Mouse (Mus musculus) forebrain, postnatal 0 days (tissue): ENCODE results near the gene Kctd17. TPM values are rescaled to one million over a fixed set of nuclear protein-coding genes. Genes with fewer than 3 reads are reported as not detected.

Experiments
- ATAC-seq: fragments of 200-750 bp; cut with Nextera tagmentation; 2 replicates; pipeline ENCODE4 v1.8.0; 2017; ENCODE audit warnings: mild to moderate bottlenecking, moderate library complexity
- DNase-seq: peaks from one replicate; pipeline ENCODE4 v3.0.0-alpha.2; 2015
- H3K27ac ChIP-seq: fragments of 300-500 bp; sonication (generic); 2 replicates; pipeline ENCODE4 v1.5.1; 2014; ENCODE audit warnings: low read depth, mild to moderate bottlenecking, antibody characterized with exemption, low read length, moderate library complexity, mixed read lengths
- H3K27me3 ChIP-seq: fragments of 300-500 bp; sonication (generic); 2 replicates; pipeline ENCODE4 v1.6.1; 2014; ENCODE audit warnings: mild to moderate bottlenecking, low read length, mixed read lengths; ENCODE audit not compliant: insufficient read depth
- H3K36me3 ChIP-seq: fragments of 300-500 bp; sonication (generic); 2 replicates; pipeline ENCODE4 v1.6.1; 2014; ENCODE audit warnings: mild to moderate bottlenecking, moderate library complexity; ENCODE audit not compliant: insufficient read depth
- H3K4me1 ChIP-seq: fragments of 300-500 bp; sonication (generic); 2 replicates; pipeline ENCODE4 v1.6.1; 2014; ENCODE audit warnings: antibody characterized with exemption; ENCODE audit not compliant: insufficient read depth
- H3K4me2 ChIP-seq: fragments of 300-500 bp; sonication (generic); 2 replicates; pipeline ENCODE4 v1.6.1; 2014; ENCODE audit warnings: low read depth, mild to moderate bottlenecking, moderate library complexity
- H3K4me3 ChIP-seq: fragments of 300-500 bp; sonication (generic); 2 replicates; pipeline ENCODE4 v1.5.1; 2014; ENCODE audit warnings: low read depth, low read length, mixed read lengths
- H3K9ac ChIP-seq: fragments of 300-500 bp; sonication (generic); 2 replicates; pipeline ENCODE4 v1.6.1; 2014; ENCODE audit warnings: mild to moderate bottlenecking
- H3K9me3 ChIP-seq: fragments of 300-500 bp; sonication (generic); 2 replicates; pipeline ENCODE4 v1.6.1; 2016; ENCODE audit warnings: low read length
- CTCF ChIP-seq: sonication (generic); IDR thresholded peaks from 2 replicates; pipeline ENCODE4 v1.5.1; 2016; ENCODE audit warnings: antibody characterized with exemption, control low read depth, low read depth
- WGBS: fragments of 180-500 bp; shearing (Covaris S2); extraction: QIAGEN DNeasy Blood & Tissue Kit; methylation state at CpG from one replicate; pipeline ENCODE4 v1.1.7; 2014; 5-methylcytosine and 5-hydroxymethylcytosine counted together
- polyA plus RNA-seq: library from polyadenylated mRNA; unstranded; fragments of >200 nt; fragmentation: Nextera tagmentation; extraction: Ambion mirVana; gene quantifications from 2 replicates; pipeline ENCODE4 v1.2.1, GENCODE M21; 2015
- total RNA-seq: library from RNA; depleted of rRNA; stranded (reverse); fragments of >200 nt; gene quantifications from 2 replicates; pipeline ENCODE4 v1.2.3, GENCODE M21; 2014

Gene Kctd17
- total and polyA plus RNA-seq, 2 experiments from 2014 or later, result 148 to 152 TPM

GRCm38 (mm10) chr15:78413719-78414117, 14.6 kb upstream of the Kctd17 start:
- H3K4me3 ChIP-seq, result no peak overlapping the region
- H3K27ac ChIP-seq, result no peak overlapping the region
- peaks cover 13% of the 10 kb centered on the region; the same call in 1 of the 2 replicates for H3K36me3 ChIP-seq
- no peaks in the 10 kb centered on the region for H3K9me3 ChIP-seq
- ATAC-seq (no peak), DNase-seq (no peak)
- no peaks in the 10 kb centered on the region for H3K4me1 ChIP-seq
- no peak overlapping the region for H3K4me2 ChIP-seq
- 50% methylated on average over 1 of the region's 1 CpGs for WGBS
- no peak for TF ChIP-seq CTCF
- peaks cover 6% of the 10 kb centered on the region; the same call in 1 of the 2 replicates for H3K27me3 ChIP-seq
- H3K9ac ChIP-seq, result no peak overlapping the region

- H3K9me3 ChIP-seq, result no peaks in the 10 kb centered on the region
- peaks cover 13% of the 10 kb centered on the region; the same call in 1 of the 2 replicates for H3K36me3 ChIP-seq
- no peak for DNase-seq
- no peak for ATAC-seq
- H3K4me1 ChIP-seq, result no peaks in the 10 kb centered on the region
- H3K4me2 ChIP-seq, result no peak overlapping the region
- H3K27me3 ChIP-seq, result peaks cover 2% of the 10 kb centered on the region; the same call in 1 of the 2 replicates
- TF ChIP-seq CTCF, result no peak
- whole genome bisulfite sequencing, result 91% methylated on average over 8 of the region's 8 CpGs
- H3K4me3 ChIP-seq, result no peak overlapping the region
- no peak overlapping the region for H3K27ac ChIP-seq
- no peak overlapping the region for H3K9ac ChIP-seq
These were observed 14.2 kb upstream of the Kctd17 start for GRCm38 (mm10) chr15:78414157-78414556.

GRCm38 (mm10) chr15:78416937-78417336, 11.4 kb upstream of the Kctd17 start:
- ATAC-seq (no peak), DNase-seq (no peak)
- Histone ChIP-seq H3K27me3 (0 out of 2 replicates have a peak, but pooled peaks cover 6% of the 10 kb centered on the region), H3K36me3 (peaks cover 6% of the 10 kb centered on the region; the same call in 1 of the 2 replicates), H3K9ac (no peak overlapping the region), H3K9me3 (no peaks in the 10 kb centered on the region), H3K4me2 (no peak overlapping the region), H3K4me3 (no peak overlapping the region), H3K27ac (no peak overlapping the region), H3K4me1 (no peaks in the 10 kb centered on the region)
- no peak for TF ChIP-seq CTCF
- WGBS, result 13% methylated on average over 4 of the region's 4 CpGs

- H3K4me2 ChIP-seq, result no peak overlapping the region
- H3K4me3 ChIP-seq, result no peak overlapping the region
- DNase-seq (no peak), ATAC-seq (no peak)
- H3K9ac ChIP-seq, result no peak overlapping the region
- H3K4me1 ChIP-seq, result no peaks in the 10 kb centered on the region
- H3K9me3 ChIP-seq, result no peaks in the 10 kb centered on the region
- no peak for TF ChIP-seq CTCF
- 0 out of 2 replicates have a peak, but pooled peaks cover 6% of the 10 kb centered on the region for H3K27me3 ChIP-seq
- H3K36me3 ChIP-seq, result no peaks in the 10 kb centered on the region
- WGBS, result 79% methylated on average over 13 of the region's 13 CpGs
- no peak overlapping the region for H3K27ac ChIP-seq
These were observed 8.0 kb upstream of the Kctd17 start for GRCm38 (mm10) chr15:78420395-78420794.

- H3K4me2 ChIP-seq, result peak overlapping the region; percentile 6; the same call in 1 of the 2 replicates
- ATAC-seq, result peak; percentile 90
- no peaks in the 10 kb centered on the region for H3K4me1 ChIP-seq
- H3K4me3 ChIP-seq, result no peak overlapping the region
- 0 out of 2 replicates have a peak, but pooled peaks cover 6% of the 10 kb centered on the region for H3K27me3 ChIP-seq
- H3K27ac ChIP-seq, result no peak overlapping the region
- 18% methylated on average over 16 of the region's 16 CpGs for WGBS
- no peaks in the 10 kb centered on the region for H3K36me3 ChIP-seq
- no peaks in the 10 kb centered on the region for H3K9me3 ChIP-seq
- no peak overlapping the region for H3K9ac ChIP-seq
- TF ChIP-seq CTCF, result peak; percentile 93
- DNase-seq, result peak; percentile 92
These were observed 6.1 kb upstream of the Kctd17 start for GRCm38 (mm10) chr15:78422046-78422956.

GRCm38 (mm10) chr15:78424507-78424906, 3.9 kb upstream of the Kctd17 start:
- no peaks in the 10 kb centered on the region for H3K36me3 ChIP-seq
- no peak for DNase-seq

GRCm38 (mm10) chr15:78425230-78425629, 3.1 kb upstream of the Kctd17 start:
- H3K9ac ChIP-seq, result no peak overlapping the region
- no peak for DNase-seq
- H3K9me3 ChIP-seq, result no peaks in the 10 kb centered on the region
- ATAC-seq, result no peak
- H3K27ac ChIP-seq, result no peak overlapping the region
- H3K4me3 ChIP-seq, result no peak overlapping the region
- TF ChIP-seq CTCF, result no peak
- H3K36me3 ChIP-seq, result no peaks in the 10 kb centered on the region
- WGBS, result 68% methylated on average over 4 of the region's 4 CpGs
- H3K27me3 ChIP-seq, result 0 out of 2 replicates have a peak, but pooled peaks cover 6% of the 10 kb centered on the region
- no peak overlapping the region for H3K4me2 ChIP-seq
- peaks cover 12% of the 10 kb centered on the region for H3K4me1 ChIP-seq

More at GRCm38 (mm10) chr15:78424507-78424906, 3.9 kb upstream of the Kctd17 start:
- no peak overlapping the region for H3K4me3 ChIP-seq
- no peak overlapping the region for H3K27ac ChIP-seq
- 0 out of 2 replicates have a peak, but pooled peaks cover 6% of the 10 kb centered on the region for H3K27me3 ChIP-seq
- peaks cover 5% of the 10 kb centered on the region for H3K4me1 ChIP-seq
- H3K9ac ChIP-seq, result no peak overlapping the region
- WGBS, result 29% methylated on average over 11 of the region's 11 CpGs
- H3K4me2 ChIP-seq, result no peak overlapping the region
- no peaks in the 10 kb centered on the region for H3K9me3 ChIP-seq
- ATAC-seq, result no peak
- no peak for TF ChIP-seq CTCF
